Mouse (Mus musculus) kidney, postnatal 10 days (tissue): ENCODE measurements around the gene 1700109H08Rik.
"Not testable (repeated sequence)": the region's sequence is repeated elsewhere in the genome, so short reads cannot be mapped to it uniquely, and the experiment has no call there.

Experiments
- DNase-seq: peaks from one replicate; pipeline ENCODE4 v3.0.0; 2021; ENCODE audit warnings: mixed read lengths

The 1700109H08Rik gene

DNA sequence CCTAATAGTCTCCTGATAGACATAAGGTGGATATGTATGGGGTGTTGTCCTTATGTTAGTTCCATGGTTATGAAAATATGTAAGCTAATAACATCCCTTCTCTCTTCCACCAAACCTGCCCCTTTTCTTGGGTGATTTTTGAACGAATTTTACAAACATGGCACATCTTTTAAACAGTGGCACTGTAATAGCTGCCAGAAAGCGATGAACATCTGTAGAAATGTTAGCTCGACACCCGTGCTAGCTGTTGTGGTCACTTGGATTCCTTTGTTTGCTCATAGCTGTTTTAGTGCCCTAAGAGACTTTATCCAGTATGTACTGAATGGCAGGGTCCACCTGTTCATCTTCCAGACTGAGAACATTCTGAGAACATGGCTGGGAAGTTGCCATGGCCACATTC lies at the start of gene 1700109H08Rik:
Gene 1700109H08Rik (plus strand): TSS at position 301 of the 400 bp plus-strand sequence.
- no peak for DNase-seq

DNA sequence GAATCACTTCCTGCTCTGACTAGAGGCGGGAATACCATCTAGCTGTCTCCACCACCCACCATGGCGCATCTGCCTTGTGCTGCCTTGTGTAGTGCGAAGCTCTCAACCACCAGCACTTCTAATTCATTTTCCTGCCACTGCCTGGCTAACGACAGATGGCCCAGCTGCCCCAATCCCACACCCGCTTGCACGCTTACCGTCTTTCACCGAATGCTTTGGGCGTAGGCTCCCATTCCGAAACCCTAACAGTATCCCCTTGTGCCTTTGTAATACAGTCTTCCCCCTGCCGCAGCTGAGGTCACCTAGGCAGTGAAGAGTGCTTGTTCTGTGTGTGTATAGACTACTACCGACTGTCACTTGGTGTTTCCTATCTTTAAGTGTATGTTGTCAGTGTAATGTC lies 49.6 kb upstream of the 1700109H08Rik start:
- no peak for DNase-seq

DNA sequence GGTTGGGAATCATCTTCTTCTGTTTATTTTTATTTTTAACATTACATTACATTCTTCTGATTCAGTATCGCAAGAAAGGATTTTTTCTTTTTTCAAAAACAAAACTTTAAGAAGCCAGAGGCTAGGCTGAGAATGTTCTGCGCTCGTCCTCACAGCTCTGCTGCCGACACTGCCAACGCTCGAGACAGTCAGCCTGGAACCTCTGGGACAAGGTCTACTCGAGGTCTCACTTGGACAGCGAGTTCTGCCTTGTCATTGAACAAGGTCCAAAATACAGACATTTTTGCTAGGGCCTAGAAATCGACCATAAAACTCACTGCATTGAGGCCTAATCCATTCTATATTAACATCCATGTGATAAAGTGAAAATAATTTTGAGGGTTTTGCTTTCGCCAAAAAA lies 48.5 kb upstream of the 1700109H08Rik start:
- DNase-seq, result no peak

DNA sequence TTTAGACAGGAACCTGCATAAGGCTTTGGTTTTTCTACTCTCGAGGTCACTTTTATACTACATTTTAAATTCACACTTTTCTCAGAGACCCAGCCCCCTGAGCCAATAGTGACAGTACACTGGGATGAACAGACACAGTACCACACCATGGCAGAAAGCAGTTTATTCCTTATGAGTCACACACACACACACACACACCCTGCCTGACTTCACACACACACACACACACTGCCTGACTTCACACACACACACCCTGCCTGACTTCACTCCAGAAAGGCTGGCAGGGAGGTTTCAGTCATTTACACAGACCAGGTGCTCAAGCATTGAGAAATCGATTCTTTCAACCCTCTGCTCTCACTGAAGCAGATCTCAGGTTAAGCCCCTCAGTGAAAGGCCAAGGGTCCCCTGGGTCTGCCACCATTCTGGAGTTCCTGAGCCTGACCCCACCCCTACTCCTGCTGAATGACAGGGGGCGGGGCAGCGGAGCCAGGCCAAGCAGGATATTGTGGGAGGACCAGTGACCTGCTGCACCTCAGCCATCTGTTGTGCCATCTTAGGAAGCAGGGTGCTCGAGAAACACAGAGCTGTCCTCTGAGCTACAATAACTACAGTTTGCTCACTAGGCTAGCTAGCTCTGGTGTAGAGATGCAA lies 44.2 kb upstream of the 1700109H08Rik start:
- peak; percentile 33 for DNase-seq

GRCm38 (mm10) chr5:3529585-3530189 lies 41.7 kb upstream of the 1700109H08Rik start:
- no peak for DNase-seq

GRCm38 (mm10) chr5:3532048-3532447 lies 39.3 kb upstream of the 1700109H08Rik start:
- DNase-seq, result not testable (repeated sequence)

DNA sequence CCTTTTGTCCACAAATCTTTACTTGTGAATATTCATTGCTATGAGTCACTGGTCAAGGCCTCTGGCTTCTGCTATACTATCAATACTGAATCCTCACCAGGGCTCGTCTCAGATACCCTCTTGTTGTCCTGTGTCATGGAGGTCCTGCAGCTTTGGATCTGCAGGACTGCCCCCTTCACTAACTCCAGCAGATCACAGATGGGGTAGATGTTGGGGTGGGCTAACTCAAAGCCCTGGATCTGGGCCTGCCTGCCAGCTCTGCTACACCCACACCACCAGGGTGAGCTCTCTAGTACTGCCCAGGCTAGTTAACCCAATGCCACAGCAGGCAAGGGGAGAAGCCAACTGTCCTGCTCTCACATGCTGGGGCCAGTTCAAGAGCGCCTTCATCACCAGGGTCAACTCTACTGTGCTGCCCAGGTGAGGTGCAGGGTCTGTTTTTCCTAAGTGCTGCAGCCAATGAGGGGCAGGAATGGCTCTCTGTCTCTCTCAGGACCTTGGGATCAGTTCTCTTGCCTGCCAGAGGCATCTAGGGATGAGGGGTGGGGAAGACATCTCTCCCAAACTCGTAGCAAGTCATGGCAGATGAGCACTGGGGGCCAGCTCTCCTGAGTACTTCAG lies 34.7 kb upstream of the 1700109H08Rik start:
- no peak for DNase-seq

GRCm38 (mm10) chr5:3538505-3539472 lies 32.6 kb upstream of the 1700109H08Rik start:
- no peak for DNase-seq

DNA sequence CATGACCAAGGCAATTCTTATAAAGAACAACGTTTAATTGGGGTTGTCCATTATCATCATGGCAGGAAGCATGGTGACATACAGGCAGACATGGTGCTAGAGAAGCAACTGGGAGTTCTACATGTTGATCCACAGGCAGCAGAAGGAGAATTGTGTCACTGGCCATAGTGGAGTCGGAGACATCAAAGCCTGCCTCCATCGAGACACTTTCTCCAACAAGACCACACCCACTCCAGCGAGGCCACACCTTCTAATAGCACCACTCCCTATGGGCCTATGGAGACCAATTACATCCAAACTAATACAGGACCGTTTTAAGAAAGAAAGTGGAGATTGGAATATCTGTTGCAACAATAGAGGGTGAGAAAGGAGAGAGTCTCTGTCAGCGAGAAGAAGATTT lies 29.5 kb upstream of the 1700109H08Rik start:
- no peak for DNase-seq

DNA sequence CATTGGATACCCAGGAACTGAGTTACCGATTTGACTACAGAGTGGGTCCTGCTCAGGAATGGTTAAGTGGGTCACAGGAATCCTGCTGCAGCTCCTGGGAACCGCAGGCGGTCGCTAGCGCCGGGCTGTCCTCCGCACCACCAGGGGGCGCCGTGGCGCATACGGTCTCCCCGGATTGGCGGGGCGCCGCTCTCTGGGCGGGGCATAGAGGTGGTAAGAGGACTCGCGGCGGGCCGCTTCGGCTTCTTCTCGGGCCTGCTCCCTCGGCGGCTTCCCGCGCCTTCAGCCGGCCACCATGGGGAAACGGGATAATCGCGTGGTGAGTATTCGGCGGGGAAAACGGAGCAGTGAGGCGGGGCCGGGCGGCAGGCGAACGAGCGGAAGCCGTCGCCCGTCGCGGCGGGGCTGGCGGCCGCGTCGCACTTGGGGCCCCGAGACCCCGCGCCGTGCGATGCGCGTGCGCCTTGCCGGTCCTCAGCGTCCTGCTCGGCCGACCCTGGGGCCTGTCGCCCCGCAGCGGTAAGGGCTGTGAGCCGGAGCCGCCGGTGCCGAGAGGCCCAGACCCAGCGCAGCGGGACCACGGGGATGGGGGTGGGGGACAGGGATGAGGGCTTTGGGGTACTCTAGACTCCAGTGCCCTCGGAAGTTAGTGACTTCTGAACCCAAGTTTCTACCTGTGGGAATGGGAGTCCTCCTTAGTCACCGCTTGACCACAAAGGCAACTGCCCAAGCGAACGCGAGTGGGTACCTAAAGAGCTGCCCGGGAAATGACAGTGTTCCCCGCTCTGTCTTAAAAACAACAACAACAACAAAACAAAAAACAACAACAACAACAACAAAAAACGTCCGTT lies 27.5 kb upstream of the 1700109H08Rik start, which contains the start of gene Fam133b:
Gene Fam133b (plus strand): TSS at position 205 of the 851 bp plus-strand sequence.
- DNase-seq, result peak; percentile 98

DNA sequence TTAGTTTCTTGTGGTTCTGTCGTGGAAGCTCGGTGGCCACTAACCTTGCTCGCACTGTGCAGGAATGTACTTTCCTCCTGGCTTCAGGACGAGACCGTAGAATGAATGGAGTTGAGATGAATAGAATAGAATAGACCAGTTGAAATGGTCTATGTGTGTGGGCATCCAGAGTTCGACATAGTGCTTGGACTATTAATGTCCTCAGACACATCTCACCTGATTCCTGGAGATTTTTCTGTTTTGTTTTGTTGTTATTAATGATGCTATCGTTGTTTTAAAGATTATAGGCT lies 26.9 kb upstream of the 1700109H08Rik start:
- DNase-seq, result no peak

DNA sequence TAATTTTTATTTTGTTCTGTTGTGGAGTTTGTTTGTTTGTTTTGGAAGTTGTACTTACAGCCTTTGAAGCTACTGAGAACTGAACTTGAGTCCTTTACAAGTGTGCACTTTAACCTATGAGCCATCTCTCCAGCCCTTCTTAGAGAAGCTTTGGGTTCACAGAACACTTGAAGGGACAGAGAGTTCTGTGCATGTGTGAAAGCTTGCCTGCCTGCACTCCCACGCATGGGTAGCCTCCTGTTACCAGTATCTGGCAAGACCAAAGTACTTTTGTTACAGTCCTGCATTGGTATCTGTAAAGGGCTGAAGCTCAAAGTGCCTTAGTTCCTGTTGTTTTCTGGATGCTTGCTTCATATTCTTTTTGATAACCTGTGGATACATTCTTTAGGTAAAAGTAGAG lies 25.1 kb upstream of the 1700109H08Rik start:
- DNase-seq, result peak; percentile 43

- no peak for DNase-seq
These were observed 19.9 kb upstream of the 1700109H08Rik start for GRCm38 (mm10) chr5:3551481-3551880.

DNA sequence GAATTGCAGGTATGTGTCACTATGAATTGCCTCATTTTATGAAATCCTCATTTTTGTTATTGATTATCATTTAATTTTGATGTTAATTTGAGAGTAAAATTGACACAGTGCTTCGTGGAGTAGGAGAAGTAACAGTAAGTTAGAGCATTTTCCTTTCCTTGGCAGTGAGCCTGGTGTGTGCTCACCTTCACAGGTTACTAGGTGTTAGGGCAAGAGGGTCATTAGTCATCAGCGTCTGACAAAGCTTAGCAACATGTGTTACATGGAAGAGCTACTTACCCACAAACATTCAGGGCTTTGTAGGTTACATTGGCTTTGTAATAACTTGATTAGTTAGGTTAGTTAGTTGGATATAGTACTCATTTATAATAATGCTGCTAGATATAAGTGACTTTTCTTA lies 17.2 kb upstream of the 1700109H08Rik start:
- DNase-seq, result no peak

DNA sequence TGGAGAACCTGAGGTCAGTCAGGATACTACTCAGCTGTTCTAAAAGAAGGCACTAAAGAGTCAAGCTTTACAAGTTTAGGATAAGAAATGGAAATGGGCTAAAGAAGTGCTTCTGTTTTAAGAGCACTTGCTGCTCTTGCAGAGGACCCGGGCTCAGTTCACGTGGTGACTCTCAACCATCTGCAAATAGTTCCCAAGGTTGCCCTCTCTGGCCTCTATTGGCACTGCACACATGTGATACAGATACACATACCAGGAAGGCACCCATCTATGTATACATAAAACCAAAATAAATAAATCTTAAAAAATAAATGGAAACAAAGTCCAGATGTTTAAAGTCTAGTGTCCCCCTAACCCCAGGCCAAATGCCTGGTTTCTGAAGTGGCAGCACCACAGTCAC lies 3.5 kb downstream of the 1700109H08Rik start:
- no peak for DNase-seq

- no peak for DNase-seq
These were observed 6.6 kb downstream of the 1700109H08Rik start for GRCm38 (mm10) chr5:3577939-3578338.

DNA sequence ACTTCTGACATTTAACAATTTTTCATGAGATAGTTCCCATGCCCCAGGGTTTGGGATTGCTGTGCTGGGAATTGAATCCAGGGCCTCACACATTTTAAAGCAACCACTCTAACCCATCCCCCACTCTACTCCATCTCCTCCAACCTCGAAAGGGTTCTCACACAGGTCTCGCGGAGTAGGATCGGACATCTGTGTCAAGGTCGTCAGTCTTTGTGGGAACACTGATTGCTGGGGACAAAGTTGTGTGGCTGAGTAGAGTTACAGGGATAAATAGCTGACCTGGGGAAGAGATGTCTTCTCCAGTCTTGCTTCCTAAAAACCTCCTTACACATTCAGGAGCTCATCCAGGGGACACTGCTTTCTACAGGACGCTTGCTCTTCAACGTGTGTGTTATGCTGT lies 7.7 kb downstream of the 1700109H08Rik start:
- DNase-seq, result no peak

DNA sequence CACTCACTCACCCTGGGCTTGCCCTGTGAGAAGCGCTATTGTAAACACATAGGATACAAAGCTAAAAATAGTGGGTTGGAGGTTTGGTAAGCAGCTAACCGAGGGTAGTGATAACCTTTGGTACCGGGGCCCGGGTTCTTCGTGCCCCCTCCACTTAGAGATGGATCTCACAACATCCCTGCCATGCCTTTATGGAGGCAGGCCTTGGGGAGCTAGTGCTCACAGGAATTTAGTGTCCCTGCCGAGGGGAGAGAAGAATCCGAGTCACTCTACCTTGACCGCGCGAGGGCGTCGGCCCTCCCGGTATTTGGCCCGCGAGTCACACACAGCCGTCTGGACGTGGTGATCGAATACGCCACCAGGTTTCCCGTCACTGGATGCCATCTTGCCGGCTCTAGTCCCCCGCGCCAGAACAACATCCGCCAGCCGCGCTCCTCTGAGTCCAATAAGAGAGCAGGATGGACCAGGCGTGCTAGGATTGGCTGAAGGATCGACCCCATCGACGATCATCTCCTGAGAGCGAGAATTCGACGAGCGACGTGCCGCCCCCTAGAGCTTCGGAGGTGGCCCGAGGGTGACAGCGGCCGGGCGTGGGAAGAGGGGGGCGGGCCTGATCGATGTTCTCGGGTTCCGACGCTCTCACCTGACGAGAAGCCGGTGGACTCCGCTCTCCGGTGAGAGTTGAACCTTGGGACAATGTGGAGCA lies 24.5 kb downstream of the 1700109H08Rik start, which contains the start of gene Pex1:
Gene Pex1 (plus strand): TSS at position 374 of the 706 bp plus-strand sequence.
- peak; percentile 96 for DNase-seq

DNA sequence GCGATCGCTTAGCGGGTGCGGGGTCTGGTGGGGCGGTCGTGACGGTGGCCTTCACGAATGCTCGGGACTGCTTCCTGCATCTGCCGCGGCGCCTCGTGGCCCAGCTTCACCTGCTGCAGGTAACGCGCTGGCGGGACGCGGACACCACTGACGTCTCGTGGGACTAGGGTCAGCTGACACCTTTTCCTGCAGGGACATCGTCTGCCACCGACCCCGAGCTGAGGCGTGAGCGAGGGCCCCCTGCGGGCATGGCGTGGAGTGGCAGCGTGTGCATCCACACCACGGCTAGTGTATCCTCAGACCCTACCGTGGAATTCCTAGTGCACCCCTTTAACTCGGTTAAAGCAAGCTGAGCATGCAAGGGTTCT lies 25.0 kb downstream of the 1700109H08Rik start, which contains the start of gene Rbm48:
Gene Rbm48 (minus strand): TSS at position 187 of the 368 bp plus-strand sequence.
- DNase-seq, result peak; percentile 89

GRCm38 (mm10) chr5:3597171-3597570 lies 25.8 kb downstream of the 1700109H08Rik start:
- DNase-seq, result no peak

DNA sequence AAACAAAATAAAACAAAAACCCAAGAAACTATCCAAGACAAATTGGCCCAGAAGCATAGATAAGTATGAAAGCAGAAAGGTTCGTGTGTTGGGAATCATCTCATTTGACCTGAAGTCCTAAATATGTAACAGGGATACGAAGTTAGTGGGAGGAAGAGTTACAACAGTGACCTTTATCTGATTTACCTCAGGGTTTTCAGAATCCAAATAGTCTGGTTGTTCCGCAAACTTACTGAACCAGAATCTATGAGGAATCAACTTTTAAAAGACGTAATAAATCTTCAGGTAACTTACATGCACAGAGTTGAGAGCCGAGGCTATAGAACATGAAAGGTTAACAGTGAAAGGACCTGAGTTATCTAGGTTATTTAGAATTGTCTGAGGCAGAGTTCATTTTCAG lies 27.4 kb downstream of the 1700109H08Rik start:
- no peak for DNase-seq
